Mouse (Mus musculus) spleen, adult 2 months (tissue): Measurements from ENCODE around the gene Arid4a.

Experiments
- CTCF ChIP-seq: fragments of 200-500 bp; IDR thresholded peaks from 2 replicates; pipeline ENCODE4 v1.5.1; 2011; ENCODE audit warnings: mild to moderate bottlenecking, inconsistent platforms; ENCODE audit not compliant: insufficient read depth, insufficient read length, insufficient replicate concordance; ENCODE audit errors: extremely low read depth
- POLR2A ChIP-seq: fragments of 200-500 bp; IDR thresholded peaks from 2 replicates; pipeline ENCODE4 v1.6.1; 2011; ENCODE audit warnings: low read depth, low read length, inconsistent platforms

- TF ChIP-seq CTCF, result peak; percentile 54; the same call in 1 of the 2 replicates
- no peak for TF ChIP-seq POLR2A
Observed at GRCm38 (mm10) chr12:71051079-71051478, 35.3 kb downstream of the Arid4a start.
